Mouse (Mus musculus) CD8-positive naive resting alpha-beta T cell, adult 2 months (primary cell): ENCODE results near the gene Ppfia3.

Experiments
- DNase-seq, 2 experiments: peaks; one replicate each; pipeline ENCODE4 v3.0.0; 2022; ENCODE audit warnings: low read depth in 2 of 2, low spot score in 2 of 2

The Ppfia3 gene

DNA sequence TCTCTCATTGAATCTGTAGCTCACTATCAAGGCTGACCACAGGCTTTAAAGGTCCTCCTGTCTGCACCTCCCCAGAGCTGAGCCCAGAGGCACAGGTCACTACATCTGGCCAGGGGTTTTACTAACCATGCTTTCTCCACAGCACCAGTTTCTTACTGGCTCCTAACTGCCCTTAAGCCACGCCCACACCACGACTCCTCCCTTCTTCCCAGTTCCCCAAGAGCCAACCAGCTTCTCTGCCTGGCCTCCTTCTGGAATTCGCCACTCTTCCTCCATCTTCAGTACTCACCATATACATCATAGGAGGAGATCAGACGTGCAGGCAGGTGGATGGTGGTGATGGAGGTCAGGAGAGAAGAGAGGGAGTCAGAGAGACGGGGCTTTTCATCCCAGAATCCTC lies 13.8 kb downstream of the Ppfia3 start:
- no peak for DNase-seq

DNA sequence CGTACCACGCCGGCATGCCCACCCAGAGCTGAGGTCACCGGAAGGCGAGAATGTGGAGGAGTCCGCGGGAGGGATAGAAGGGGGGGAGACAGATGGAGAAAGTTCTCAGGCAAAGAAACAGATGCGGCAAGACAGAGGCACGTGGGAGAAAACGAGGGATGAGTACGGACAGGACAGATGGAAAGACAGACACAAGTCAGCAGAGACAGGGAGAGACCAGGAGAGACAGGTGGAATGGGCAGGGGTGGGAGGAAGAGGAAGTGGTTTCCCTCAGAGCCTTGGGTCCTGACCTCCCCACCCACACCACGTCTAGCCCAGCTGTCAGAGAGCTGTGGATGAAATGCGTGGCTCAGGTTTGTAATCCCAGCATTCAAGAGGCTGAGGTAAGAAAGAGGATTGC lies 19.9 kb downstream of the Ppfia3 start:
- no peak for DNase-seq

DNA sequence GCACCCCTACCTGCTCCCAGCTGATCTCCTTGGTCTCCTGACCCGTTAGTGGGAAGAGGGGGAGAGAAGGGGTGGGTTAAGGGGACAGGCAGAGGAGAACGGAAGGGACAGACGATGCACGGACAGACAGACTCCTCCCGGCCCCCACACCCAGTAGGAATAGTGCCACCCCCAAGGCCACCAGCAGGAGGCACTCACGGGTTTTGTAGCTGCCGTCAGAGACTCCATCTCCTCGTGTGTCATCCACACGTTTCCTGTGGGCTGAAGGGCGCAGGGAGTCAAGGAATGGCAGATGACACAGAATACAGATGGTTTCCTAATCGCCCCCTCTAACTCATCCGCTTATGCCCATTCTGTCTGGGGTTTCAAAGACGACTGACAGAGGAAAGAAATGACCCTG lies 23.3 kb downstream of the Ppfia3 start:
- DNase-seq: no peak

DNA sequence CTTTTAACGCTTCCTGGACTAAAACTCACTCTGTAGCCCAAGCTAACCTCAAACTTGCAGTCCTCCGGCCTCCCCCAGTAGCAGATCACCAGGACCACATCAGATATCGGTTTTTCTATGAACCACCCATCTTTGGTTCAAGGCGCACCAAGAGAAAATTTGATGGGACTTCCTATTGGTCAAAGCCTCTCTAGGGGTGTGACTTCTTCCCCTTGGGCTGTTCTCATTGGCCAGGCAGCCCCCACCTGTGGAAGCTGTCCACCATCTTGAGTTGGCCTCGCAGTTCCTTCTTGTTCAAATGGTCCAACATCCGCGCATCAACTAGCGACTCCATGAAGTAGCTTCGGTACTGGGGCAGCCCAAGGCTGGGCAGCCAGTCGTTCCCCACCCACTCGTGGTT lies 24.7 kb downstream of the Ppfia3 start:
- no peak for DNase-seq

DNA sequence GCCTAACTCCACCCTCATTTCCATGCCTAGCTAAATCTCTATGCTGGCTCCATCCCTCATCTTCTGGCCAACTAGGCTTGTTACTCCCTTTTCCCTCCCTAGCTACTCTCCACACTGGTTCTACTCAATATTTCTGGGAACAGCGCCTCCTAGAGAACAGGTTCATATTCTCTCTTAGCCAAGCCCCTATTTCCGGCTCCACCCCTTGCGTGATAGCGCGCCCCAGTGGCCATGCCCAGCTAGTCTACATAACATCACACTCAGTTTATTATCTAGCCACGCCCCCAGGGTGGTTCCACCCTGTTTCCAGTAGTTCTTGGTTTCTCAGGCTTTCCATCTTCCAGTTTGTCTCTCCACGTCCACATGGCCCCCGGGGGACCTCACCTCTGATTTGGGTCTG lies 25.5 kb downstream of the Ppfia3 start:
- DNase-seq: peak; percentile 75 to 90

DNA sequence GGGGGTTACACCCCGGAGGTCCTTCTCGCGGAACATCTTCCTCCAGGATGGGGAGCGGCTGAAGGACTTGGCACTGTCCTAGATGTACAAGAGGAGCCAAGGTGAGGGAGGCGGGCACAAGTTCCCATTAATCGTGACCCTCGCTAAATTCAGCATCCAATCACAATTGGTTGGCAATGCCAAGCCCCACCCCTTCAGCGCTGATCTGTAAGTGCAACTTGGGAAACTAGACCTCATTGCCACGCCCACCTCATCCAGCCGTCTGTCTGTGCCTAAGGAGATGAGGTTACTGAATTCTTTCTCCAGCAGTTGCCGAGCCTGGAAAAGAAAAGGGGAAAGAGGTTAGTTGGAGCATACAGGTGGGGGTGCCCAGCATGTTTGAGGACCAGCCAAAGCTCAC lies 26.1 kb downstream of the Ppfia3 start:
- DNase-seq: no peak

DNA sequence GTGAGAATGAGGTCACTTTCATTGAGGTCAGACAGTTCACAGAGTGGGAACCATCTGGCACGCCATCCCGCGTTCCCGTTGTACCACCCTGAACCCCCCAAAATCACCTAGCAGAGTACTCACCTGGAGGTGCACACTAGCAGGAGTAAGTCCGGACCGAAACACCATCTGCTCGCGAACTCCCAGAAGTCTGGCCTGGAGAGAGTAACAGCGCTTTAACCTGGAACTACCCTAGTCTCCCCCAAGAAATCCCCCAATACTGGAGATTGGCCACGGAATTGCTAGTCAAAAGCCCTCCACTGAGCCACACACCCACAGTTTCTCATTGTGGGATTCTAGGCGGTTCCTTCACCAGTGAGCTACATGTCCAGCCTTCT lies 26.8 kb downstream of the Ppfia3 start:
- no peak for DNase-seq

DNA sequence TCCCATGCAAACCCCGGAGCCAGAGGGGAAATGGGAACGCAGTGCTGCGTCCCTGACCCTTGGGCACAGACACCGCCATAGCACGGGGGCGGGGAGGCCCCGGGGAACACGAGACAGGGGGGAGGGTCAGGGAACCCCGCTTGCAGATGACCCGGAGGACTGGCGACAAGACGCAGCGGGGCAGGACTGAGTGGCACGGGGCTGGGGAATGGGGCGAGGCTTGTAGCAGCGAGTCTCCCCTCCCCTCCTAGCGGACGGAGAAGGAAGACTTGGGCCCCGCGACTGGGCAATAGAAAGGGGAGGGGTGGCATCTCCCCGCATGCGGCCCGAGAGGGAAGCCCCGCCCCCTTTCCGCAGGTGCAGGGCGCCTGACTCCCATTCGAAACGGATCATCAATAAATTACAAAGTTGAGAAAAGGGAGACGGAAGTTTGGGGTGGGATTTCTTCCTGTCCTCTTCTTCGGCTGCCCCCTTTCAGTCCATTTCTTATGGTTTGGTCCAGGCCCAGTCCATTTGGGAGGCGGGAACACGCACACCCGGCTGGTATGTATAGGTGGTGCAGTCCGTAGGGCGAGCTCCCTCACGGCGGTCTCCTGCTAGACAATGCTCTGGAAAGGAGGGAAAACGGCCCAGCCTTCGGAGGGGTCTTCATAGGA lies 27.3 kb downstream of the Ppfia3 start:
- DNase-seq: no peak

DNA sequence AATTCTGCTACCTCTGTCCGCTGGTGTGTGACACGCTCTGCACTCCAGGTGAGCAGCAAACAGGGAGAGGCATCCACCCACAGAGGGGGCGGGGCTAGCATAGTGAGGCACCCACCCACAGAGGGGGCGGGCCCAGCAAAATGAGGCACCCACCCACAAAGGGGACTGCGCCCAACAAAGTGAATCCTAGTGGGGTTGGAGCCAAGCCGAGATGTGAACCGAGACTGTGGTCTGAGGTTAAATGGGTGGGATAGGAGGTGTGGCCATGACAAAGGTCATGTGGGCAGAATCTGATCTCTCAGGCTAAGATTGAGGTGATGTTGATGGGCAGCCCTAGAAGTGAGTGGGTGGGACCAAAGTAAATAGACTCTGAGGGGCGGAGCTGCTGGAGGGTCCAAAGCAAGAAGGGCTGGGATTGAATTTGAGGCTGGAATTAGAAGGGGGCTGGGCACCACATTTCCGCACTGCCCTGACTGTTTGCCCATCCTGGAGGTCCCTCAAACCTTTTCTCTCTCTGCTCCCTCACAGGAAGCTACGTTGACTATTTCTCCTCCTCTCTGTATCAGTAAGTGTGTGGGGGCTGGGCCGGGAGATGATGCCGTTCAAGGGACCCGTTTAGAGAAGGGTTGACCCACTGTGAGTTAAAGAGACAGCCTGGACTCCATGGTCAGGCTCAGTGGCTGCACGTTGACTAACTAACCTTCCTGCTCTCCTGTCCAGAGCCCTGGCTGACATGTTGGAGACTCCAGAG lies 28.5 kb downstream of the Ppfia3 start:
- DNase-seq: peak; percentile 24 to 52

DNA sequence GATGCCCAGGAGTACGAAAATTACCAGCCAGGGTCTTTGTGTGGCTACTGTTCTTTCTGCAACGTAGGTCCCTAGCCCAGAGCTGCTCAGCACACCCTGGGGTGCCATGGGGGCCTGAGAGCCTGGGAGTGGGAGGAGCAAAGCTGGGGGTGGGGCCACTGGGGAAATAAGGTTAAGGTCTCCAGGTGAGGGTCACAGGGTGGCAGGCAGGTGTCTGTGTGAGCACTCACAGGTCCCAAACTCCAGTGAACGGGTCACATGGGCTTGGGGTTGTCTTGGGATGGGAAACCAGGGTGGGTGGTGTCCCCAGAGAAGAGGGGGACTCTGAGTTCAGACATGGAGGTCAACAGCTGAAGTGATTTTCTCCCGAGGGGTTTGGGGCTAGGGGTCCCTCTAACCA lies 29.4 kb downstream of the Ppfia3 start:
- no peak for DNase-seq

DNA sequence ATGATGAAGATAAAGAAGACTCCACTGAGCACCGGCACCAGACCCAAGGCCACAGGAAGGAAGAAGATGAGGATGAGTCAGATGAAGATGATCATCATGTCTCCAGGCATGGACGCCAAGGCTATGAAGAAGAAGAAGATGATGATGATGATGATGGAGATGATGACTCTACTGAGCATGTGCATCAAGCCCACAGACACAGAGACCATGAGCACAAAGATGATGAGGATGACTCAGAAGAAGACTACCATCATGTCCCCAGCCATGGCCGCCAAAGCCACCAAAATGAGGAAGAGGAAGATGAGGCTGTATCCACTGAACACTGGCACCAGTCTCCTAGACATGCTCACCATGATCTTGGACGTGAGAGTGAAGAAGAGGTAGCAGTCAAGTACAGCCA lies 30.5 kb downstream of the Ppfia3 start:
- DNase-seq: no peak

DNA sequence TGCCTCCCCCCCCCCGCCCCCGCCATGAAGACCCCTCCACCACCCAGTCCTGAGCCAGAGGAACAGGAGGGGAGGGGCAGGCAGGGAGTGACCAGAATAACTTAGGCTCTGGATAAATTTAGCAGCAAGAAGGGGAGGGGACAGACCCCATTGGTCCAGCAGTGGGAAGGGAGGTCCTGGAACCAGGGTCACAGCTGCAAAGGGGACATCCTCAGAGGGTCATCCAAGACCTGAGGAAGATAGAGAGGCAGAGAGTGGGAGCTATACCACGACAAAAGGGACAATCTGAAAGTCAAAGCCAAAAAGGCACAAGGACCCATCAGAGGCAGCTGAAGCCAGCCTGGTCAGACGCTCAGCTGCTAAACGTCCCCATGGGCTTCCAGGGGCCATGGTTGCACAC lies 31.8 kb downstream of the Ppfia3 start, which contains the start of gene Hrc:
TSS of gene Hrc (plus strand) at position 235 of the 400 bp plus-strand sequence.
- DNase-seq: no peak

DNA sequence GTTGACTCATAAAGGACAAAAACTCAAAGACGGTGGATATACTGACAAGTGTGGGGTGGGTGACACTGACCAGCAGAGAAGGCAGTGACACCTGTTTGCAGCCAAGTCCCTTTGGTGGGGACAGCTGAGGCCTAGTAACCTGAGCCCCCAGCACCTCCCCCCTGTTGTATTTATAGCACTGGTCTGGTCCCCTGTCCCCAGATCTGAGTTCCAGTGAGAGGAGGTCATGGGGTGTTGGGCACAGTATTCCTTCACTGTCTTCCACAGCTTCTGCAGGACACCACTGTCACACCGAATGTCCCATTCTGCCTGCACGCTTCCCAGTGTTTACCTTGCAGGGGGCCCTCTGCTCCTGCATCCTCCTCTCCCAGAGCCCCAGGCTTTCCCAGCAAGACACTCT lies 32.2 kb downstream of the Ppfia3 start:
- no peak for DNase-seq

DNA sequence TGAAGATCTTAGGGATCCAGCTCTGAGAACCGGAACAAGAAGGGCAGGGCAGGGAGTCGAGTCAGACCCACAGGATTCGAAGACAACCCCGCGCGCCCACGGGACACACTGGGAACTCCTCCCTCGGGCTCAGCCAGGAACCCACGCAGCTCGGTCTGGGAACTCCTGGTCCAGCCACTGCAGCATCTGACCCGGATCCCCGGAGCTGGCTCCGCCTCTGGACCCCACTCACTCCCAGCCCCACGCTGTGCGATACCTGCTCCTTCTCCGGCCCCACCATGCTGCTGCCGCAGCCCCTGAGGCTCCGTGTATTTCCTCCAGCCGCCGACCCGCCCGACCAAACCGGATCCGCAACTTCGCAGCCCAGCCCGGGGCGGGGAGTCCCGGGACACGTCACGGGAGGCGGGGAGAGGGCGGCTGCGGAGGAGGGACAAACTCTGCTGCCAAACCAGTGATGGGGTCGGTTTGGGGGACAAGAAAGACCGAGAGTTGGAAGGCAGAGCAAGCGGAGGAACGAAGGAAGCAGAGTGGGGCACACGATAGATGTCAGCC lies 33.3 kb downstream of the Ppfia3 start, which contains the start of gene Trpm4:
TSS of gene Trpm4 (minus strand) at position 350 of the 552 bp plus-strand sequence.
- peak; percentile 77 to 82 for DNase-seq

DNA sequence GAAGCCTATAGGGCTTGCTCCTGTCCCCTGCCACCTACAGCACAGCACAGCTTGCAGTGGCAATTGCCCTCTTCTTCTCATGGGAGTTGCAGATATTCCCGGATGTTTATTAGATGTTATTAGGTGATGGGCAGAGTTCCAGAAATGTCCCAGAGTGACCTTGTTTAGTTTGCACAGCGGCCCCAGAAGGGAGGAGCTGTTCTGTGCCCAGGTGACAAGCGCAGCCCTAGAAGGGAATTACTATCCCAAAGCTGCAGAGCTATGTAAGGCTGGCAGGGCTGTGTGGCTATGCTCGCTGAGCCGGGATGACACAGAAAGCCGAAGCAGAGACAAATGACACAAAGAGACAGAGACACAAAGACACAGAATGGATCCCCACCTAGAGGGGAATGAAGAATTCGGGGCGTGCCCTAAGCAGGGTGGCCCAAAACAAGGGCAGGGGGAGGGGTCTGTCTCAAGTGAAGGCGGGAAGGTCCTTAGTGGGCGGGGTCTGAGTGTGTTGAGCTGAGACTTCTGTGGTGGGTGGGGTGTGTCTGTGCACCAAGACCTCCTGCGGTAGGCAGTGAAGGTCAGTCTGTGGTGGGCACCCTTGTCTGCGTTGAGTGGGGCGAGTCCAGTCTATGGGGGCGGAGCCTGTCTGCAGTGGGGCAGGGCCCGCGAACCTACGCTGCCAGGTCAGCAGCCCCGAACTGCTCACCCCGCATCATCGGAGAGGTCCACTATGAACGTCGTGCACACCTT lies 34.0 kb downstream of the Ppfia3 start:
- no peak for DNase-seq

DNA sequence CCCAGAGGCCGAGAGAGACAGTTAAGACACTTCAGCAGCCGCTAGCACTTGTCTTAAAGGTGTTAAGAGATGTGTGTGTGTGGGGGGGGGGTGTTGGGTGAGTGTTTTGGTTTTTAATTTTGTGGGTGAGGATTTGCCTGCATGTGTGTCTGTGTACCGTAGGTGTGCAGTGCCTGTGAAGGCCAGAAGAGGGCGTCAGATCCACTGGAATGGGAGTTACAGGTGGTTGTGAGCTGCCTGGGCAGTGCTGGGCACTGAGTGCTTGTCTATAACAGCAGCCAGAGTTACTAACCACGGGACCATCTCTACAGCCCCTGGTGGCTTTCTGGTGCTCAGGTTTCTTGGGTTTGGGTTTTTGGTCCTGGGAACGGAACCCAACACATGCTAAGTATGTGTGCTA lies 35.3 kb downstream of the Ppfia3 start:
- DNase-seq: no peak

DNA sequence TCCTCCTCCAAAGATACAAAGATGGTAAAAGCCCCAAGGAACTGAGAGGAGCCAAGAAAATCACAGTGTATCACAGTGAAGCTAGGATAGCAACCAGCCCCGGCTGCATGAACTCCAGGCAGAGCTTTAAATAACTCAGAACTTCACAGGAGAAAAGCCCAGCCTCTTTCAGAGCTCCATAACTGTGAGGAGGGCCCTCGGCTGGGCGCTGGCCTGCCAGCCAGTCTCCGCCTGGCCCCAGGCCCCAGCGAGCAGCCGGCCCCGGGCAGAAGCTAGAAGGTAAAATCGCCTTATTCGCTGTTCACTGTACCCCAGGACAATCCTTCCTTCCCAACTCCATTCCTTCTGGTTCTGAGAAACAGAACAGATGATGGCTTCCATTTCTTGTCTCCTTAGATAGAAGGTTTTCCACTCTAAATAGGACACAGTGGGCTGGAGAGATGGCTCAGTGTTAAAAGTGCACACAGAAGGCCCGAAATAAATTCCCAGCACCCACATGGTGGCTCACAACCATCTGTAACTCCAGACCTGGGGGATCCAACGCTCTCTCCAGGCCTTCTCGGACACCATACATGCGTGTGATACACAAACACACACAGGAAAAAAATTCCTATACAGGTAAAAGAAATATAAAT lies 37.9 kb downstream of the Ppfia3 start:
- DNase-seq: no peak

DNA sequence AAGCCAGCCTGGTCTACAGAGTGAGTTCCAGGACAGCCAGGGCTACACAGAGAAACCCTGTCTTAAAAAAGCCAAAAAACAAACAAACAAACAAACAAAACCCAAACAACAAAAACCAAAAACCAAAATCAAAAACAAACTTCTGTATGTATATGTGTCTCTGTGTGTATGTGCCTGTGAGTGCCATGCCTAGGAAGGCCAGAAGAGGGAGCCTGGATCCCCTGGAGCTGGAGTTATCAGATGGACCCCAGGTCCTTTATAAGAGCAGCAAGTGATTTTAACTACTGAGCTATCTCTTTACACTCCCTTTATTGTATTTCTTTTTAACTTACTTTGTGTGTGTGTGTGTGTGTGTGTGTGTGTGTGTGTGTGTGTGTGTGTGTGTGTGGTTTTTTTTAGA lies 41.0 kb downstream of the Ppfia3 start:
- no peak for DNase-seq

DNA sequence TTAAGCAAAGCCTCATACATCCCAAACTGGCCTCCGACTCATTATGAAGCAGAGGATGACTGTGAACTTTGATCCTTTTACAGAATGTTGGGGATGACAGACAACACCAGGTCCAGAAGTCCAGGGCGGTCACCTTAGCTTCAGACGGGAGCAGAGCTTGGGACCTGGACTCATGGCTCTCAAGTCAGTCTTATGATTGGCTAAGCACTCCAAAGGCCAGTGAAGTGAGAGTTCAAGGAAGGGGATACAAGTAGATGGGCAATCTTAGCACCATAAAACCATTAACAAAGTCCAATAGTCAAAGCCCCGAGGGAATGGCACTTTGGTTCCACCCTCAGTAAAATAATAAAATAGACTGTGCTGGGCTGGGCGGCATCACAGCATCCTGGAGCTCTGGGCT lies 43.8 kb downstream of the Ppfia3 start:
- no peak for DNase-seq

DNA sequence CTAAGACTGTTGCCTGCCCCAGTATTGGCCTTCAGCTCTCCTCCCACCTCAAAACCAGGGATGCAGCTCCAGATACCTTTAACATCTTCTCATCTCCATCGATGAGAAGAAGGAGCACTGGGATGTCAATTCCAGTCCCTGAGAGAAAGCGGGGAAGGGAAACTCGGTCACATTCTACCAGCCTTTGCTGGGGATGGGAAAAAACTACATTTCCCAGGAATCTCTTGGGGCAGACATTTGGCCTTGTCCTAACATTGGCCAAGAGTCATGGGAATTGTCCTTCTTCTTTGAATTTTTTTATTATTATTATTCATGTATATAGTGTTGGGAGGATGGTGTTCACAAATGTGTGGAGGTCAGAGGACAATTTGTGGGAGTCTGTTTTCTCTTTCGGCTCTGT lies 44.6 kb downstream of the Ppfia3 start:
- no peak for DNase-seq

DNA sequence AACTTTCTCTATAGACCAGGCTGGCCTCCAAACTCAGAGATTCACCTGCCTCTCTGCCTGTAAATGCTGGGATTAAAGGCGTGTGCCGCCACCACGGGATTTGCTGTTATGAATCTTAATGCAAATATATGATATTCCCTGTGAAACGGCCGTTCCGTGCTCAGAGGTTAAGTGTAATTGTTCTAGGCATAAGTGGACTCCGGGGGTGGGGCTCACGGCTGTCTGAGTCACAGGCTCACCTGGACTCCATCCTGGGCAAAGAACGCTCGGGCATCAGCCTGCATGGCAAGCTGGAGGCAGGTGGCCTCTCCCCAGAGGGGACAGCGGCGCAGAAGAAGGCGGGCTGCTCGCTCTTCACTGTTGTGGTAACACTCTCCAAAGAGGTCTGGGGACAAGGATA lies 50.3 kb downstream of the Ppfia3 start:
- DNase-seq: no peak
